Mouse (Mus musculus) embryo, embryonic 11.5 days (tissue): ENCODE data around the gene Ubl4b.
A peak's percentile ranks its signal among the peaks of the same experiment; 100 is the strongest.

Experiments
- DNase-seq: peaks from one replicate; pipeline ENCODE4 v3.0.0-alpha.2; 2012; ENCODE audit warnings: low read depth, low spot score

Ubl4b gene

GRCm38 (mm10) chr3:107568721-107569120 is 13.8 kb upstream of the Ubl4b start:
- DNase-seq: no peak

DNA sequence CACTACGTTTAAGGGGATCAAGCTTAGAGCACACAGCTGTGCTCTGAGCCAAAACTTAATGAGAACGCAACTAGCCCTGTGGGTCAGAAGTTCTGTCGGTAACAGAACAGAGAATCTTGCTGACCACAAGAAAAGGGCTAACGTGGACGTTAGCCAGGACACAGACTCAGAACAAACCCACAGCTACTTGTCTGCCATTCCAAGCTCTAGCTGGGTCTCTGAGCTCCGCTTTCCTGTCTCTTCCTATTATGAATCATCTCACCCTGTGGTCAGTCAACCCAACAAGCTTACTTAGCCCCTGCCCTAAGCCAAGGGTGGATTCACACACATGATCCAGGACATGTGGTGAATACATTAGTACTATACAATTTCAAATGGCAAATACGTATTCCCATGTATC is 12.9 kb upstream of the Ubl4b start:
- no peak for DNase-seq

DNA sequence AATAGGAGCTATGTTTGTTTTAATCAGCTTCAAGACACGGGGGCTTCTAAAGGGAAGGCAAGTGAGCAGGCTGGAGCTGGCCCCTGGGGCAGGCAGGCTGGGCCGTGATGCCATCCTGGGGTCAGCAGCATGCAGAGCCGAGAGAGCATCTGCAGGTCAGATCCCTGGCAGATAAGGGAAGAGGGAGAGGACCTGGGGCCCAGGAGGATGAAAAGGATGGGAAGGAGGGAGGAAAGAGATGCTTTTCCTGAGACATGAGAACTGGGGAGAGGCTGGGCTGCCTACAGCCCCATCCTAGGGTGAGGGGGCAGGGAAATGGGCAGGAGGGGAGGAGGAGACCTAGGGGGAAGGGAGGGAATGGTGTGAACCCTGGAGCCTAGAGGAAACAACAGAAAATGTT is 10.5 kb upstream of the Ubl4b start:
- no peak for DNase-seq

DNA sequence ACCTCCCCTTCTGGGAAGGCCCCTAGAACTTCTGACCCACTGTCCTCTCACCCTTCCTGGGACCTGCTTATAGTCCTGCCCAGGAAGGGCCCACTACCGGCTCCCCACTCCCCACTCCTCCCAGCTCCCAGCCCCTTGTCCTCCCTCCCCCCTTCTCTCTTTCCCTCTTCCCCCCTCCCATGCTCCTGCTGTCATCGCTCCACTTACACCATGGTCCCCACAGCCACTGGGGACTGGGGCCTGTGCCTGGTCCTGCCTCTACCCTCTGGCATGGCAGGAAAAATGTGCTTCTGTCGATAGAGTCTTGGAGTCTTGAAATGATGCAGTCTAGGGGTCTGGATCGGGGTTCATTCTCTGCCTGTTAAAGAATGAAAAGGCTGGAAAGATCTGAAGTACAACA is 9.0 kb upstream of the Ubl4b start:
- no peak for DNase-seq

GRCm38 (mm10) chr3:107562591-107562990 is 7.7 kb upstream of the Ubl4b start:
- no peak for DNase-seq

- DNase-seq: no peak
These were observed 7.2 kb upstream of the Ubl4b start for GRCm38 (mm10) chr3:107562104-107562503.

- DNase-seq: peak; percentile 57
These were observed 4.3 kb upstream of the Ubl4b start for GRCm38 (mm10) chr3:107559183-107559582.

DNA sequence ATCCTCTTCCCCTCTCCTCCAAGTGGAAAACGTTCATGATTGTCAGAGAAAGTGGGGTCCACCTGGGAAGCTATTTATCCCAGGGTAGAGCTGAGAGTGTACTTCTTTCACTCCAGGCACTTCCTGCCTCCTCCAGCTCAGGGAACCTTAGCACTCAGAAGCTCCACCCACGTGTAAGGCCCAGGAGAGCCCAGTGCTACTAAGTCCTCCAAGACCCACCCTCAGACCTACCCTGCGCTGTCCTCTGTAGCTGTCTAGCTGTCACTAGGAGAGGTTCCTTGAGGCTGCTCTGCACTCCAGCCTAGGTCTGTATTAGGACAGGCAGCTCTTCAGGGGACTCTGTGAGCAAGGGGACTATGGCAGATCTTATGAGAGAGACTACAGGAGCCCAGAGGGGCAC is 3.9 kb upstream of the Ubl4b start:
- DNase-seq: no peak

DNA sequence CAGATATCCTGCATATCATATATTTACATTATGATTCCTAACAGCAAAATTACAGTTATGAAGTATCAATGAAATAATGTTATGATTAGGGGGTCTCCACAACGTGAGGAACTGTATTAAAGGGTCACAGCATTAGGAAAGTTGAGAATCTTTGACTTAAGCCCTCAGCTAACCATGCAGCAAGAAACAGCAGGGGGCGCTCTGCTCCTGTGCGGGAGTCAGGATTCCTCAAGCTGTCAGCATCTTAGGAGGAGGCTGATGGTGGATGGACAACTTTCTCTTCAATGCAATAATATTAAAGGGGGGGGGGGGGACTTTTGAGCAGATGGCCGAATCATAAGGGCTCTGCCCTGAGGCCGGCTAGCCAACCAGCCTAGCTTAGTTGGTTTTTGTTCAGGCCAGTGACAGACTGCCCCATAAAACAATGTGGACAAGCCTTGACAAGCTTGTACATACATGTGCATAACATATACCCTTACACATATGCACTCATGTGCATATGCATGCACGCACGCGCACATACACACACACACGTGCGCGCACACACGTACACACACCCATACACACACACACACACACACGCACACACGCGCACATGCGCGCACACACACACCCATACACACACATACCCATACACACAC is 4.3 kb downstream of the Ubl4b start:
- DNase-seq: peak; percentile 62

- DNase-seq: no peak
These were observed 7.9 kb downstream of the Ubl4b start for GRCm38 (mm10) chr3:107546956-107547355.

GRCm38 (mm10) chr3:107545716-107546412 is 9.0 kb downstream of the Ubl4b start:
- peak; percentile 76 for DNase-seq

- no peak for DNase-seq
These were observed 9.6 kb downstream of the Ubl4b start for GRCm38 (mm10) chr3:107545278-107545677.

DNA sequence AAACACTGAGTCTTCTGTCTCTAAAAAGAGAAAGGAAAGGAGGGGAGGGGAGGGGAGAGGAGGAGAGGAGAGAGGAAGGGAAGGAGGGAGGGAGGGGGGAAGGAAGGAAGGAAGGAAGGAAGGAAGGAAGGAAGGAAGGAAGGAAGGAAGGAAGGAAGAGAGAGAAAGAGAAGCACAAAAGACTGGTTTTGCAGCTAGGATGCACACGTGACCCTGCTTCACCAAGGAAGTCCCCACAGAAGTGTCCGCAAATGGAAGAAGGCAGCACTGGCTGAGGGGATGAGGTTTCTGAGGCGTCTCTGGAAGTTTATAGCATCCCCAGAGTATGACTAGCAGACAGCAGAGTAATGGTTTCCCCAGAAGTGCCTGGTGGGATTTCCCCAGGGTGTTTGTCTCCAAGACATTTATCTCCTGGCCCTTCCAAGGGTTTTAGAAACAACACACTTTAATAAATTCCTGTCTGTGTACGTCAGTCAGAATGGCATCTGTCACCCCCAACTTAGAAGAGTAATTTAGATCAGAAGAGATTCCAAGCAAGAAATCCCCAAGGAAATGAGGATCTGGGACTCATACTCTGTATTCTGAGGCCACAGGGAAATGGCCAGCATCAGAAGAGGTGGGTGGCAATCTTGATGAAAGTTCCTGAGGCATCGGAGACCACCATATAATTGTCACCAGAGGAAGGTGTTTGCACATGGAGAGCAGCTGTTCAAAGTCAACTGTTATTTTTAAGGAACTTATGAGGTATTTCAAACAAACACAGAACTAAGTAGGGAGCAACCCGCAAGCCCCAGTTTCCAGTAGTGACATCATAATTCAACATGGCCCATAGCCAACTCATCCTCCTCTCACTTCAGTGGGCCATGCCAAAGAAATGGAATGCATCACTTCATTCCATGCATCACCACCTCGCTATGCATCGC is 11.5 kb downstream of the Ubl4b start:
- no peak for DNase-seq

DNA sequence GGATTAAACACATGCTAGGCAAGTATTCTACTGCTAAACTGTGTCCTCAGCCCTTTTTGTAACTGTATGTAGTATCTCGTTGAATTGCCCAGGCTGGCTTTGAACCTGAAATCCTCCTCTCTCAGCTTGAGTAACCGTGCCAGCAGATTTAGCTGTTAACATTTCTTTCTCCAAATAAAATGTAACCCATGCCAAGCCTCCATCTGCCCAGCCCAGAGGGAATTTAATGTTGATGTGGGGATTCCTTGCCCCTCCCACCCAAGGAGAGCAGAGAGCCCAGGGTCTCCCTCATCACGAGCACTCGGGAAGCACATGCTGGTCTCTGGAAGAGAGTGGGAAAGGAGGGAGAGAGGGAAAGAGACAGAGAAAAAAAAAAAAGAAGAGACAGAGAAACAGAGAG is 12.3 kb downstream of the Ubl4b start:
- no peak for DNase-seq

DNA sequence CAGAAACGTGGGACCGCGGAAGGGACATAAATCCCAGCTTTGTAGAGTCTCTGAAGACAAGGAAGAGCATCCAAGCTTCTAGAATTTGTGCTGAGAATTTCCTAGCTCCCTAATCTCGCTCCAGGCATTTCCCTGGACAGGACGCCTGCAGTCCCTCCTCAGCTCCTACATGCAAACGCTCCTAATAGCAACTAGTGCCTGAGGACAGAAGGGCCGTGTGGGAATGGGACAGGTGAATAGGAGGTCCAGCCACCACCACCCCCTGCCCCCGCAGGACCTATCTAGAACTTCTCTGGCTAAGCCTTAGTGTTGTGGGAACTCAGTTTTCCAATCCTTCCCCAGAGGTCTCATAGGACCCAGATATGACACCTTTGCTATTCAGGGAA is 17.4 kb downstream of the Ubl4b start:
- DNase-seq: no peak

- DNase-seq: no peak
These were observed 17.9 kb downstream of the Ubl4b start for GRCm38 (mm10) chr3:107536810-107537503.

DNA sequence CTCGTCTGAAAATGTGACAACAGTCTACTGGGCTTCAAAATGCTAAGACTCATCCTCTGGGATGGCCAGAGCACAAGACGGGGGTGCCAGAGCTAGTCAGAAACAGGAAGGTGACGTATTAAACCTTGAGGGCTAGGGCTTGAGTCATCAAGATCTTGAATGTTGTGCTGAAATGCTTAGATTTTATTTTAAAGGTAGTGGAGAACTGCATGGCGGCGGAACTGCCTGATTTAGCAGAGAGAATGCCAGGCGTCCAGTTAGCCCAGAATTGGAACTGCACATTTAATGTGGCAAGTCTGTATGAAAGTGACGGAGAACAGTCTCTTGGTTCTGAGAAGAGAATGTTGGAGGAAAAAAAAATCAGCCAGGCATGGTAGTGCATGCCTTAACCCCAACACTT is 19.9 kb downstream of the Ubl4b start:
- no peak for DNase-seq

DNA sequence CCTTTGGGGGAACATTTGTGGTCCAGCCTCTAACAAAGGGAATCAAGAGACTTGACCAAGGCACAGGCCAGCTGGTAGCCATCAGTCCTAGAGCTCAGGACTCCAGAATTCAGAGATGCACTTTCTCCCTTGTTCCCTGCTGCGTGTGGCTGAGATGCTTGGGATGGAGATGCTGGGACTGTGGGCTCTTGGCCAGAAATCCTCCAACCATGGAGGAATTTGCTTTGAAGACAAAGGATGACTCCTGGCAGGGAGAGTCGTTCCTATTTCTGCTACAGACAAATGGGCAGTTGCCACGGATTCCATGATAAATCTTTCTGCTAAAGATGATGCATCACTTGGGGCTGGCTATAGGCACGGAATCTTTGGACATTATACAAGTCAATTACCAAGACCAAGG is 21.3 kb downstream of the Ubl4b start:
- DNase-seq: no peak

DNA sequence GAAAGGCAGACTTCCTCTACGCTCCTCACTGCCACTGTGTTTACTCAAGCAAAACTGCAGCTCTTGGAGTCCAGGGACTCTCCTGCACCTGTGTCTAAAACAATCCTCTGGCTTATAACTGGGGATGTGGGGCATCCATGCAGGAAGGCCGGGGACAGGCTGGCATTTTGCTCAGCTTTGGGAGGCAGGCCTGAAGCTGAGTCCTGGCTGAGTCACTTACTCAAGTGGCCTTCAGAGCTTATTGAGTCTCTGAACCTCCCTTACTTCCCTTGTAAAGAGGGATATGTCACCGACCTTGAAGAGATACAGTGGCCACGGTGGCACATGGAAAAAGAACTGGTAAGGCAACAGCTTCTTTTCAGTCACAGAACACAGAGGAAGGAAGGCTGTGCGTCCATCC is 24.3 kb downstream of the Ubl4b start:
- no peak for DNase-seq

- no peak for DNase-seq
These were observed 25.7 kb downstream of the Ubl4b start for GRCm38 (mm10) chr3:107529182-107529581.

- no peak for DNase-seq
These were observed 26.3 kb downstream of the Ubl4b start for GRCm38 (mm10) chr3:107528401-107529118.
